Mouse (Mus musculus): ENCODE measurements around the gene Tbx2.

- TF ChIP-seq CTCF (IDR thresholded peaks at IDR 0.05; ENCODE audit: extremely low read depth, insufficient read depth, insufficient read length, insufficient replicate concordance) (no peak), POLR2A (IDR thresholded peaks at IDR 0.05; ENCODE audit: low read depth, low read length) (no peak)
Measured at GRCm38 (mm10) chr11:85850233-85850632, 17.9 kb downstream of the Tbx2 start, which contains the start of gene Gm11444.
